Mouse (Mus musculus) midbrain, embryonic 14.5 days (tissue): ENCODE results near the gene Zfp668. TPM values are rescaled to one million over a fixed set of nuclear protein-coding genes. Genes with fewer than 3 reads are reported as not detected.

ENCODE experiments used
- ATAC-seq: fragments of 200-750 bp; cut with Nextera tagmentation; 2 replicates; pipeline ENCODE4 v1.8.0; 2017; ENCODE audit warnings: moderate number of reproducible peaks, moderate library complexity; ENCODE audit not compliant: low FRiP score, low TSS enrichment
- DNase-seq: peaks from one replicate; pipeline ENCODE4 v3.0.0-alpha.2; 2015
- H3K27ac ChIP-seq: fragments of 300-500 bp; sonication (generic); replicated peaks from 2 replicates; pipeline ENCODE4 v1.5.1; 2014; ENCODE audit warnings: mild to moderate bottlenecking, low read depth, low read length, moderate library complexity
- H3K27me3 ChIP-seq: fragments of 300-500 bp; sonication (generic); 2 replicates; pipeline ENCODE4 v1.6.1; 2014; ENCODE audit warnings: low read length, control low read depth, mixed read lengths; ENCODE audit not compliant: control insufficient read depth, insufficient read depth
- H3K36me3 ChIP-seq: fragments of 300-500 bp; sonication (generic); 2 replicates; pipeline ENCODE4 v1.6.1; 2014; ENCODE audit warnings: low read length, control low read depth; ENCODE audit not compliant: control insufficient read depth, insufficient read depth
- H3K4me1 ChIP-seq: fragments of 300-500 bp; sonication (generic); 2 replicates; pipeline ENCODE4 v1.6.1; 2014; ENCODE audit warnings: mild to moderate bottlenecking, antibody characterized with exemption, low read length, control low read depth; ENCODE audit not compliant: control insufficient read depth, insufficient read depth
- H3K4me2 ChIP-seq: fragments of 300-500 bp; sonication (generic); 2 replicates; pipeline ENCODE4 v1.6.1; 2014; ENCODE audit warnings: mild to moderate bottlenecking, low read length, moderate library complexity
- H3K4me3 ChIP-seq: fragments of 300-500 bp; sonication (generic); replicated peaks from 2 replicates; pipeline ENCODE4 v1.5.1; 2014; ENCODE audit warnings: low read depth, low read length
- H3K9ac ChIP-seq: fragments of 300-500 bp; sonication (generic); replicated peaks from 2 replicates; pipeline ENCODE4 v1.6.1; 2014; ENCODE audit warnings: mild to moderate bottlenecking, low read length, moderate library complexity
- H3K9me3 ChIP-seq: fragments of 300-500 bp; sonication (generic); 2 replicates; pipeline ENCODE4 v1.6.1; 2016; ENCODE audit warnings: low read length, control low read depth, mixed read lengths; ENCODE audit not compliant: control insufficient read depth
- WGBS: fragments of 180-500 bp; shearing (Covaris S2); extraction: QIAGEN DNeasy Blood & Tissue Kit; methylation state at CpG from one replicate; pipeline ENCODE4 v1.1.7; 2014; 5-methylcytosine and 5-hydroxymethylcytosine counted together
- polyA plus RNA-seq: library from polyadenylated mRNA; unstranded; fragments of >200 nt; fragmentation: Nextera tagmentation; extraction: Ambion mirVana; gene quantifications from 2 replicates; pipeline ENCODE4 v1.2.1, GENCODE M21; 2014

Zfp668 gene
- polyA plus RNA-seq, 1 experiment from 2014 or later: 32.0 TPM

- Histone ChIP-seq H3K27me3 (no peaks in the 10 kb centered on the region), H3K9ac (no peak overlapping the region), H3K4me2 (peak overlapping the region; percentile 79; the same call in 1 of the 2 replicates), H3K36me3 (no peaks in the 10 kb centered on the region), H3K27ac (no peak overlapping the region), H3K4me3 (no peak overlapping the region), H3K4me1 (peaks cover 16% of the 10 kb centered on the region), H3K9me3 (no peaks in the 10 kb centered on the region)
- WGBS: 89% methylated on average over 3 of the region's 3 CpGs
- DNase-seq (no peak), ATAC-seq (no peak)
These were observed 54.1 kb downstream of the Zfp668 start for GRCm38 (mm10) chr7:127822494-127822893.

DNA sequence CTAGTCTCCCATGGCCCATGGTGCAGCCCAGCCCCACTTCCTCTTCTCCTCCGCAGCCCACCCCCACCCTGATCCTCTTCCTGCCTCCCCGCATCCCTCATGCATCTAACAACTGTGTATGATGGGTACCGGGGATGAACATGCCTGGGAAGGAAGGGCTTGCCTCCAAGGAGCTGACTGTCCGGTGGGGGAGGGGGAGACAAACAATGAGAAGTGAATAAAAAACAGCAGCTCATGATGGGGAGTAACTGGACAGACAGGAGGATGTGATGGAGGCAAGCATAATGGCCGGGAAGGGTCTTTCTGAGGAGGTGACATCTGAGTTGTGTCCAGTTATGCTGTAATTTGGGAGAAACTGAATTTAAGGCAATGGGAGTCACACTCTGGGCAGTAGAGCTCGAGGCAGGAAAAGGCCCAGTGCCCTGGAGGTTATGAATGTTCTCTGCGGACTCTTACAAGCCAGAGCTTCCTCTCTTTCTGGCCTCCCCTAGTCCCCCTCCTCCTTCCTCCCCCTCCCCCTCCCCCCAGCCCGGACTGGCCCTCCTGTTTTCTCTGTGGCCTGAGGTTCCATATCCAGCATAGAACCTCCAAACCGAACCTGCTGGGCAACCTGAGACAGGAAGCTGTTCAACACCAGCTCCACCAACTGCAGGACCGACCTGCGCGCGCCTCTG, 55.7 kb downstream of the Zfp668 start:
- no peaks in the 10 kb centered on the region for H3K27me3 ChIP-seq
- DNase-seq (no peak), ATAC-seq (no peak)
- no peak overlapping the region for H3K4me3 ChIP-seq
- H3K9ac ChIP-seq: 0 out of 2 replicates have a peak overlapping the region, but pooled peaks have one; percentile 9
- no peak overlapping the region for H3K27ac ChIP-seq
- no peak overlapping the region for H3K4me2 ChIP-seq
- H3K9me3 ChIP-seq: no peaks in the 10 kb centered on the region
- 76% methylated on average over 13 of the region's 13 CpGs for WGBS
- H3K4me1 ChIP-seq: peaks cover 16% of the 10 kb centered on the region
- H3K36me3 ChIP-seq: no peaks in the 10 kb centered on the region

DNA sequence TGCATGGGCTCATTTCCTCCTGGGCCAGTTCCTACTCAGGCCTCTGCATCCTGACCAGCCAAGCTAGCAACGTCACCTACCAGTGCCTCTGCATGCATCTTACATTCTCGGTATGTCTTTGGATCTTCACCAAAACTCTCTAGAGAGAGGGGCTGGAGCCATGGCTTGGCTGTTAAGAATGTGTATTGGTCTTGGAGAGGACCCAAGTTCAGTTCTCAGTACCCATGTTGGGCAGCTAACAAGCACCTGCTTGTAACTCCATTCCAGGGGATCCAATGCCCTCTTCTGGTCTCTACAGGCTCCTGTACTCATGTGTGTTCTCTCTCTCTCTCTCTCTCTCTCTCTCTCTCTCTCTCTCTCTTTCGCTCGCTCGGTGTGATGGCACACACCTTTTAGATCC, 58.9 kb downstream of the Zfp668 start:
- Histone ChIP-seq H3K27ac (no peak overlapping the region), H3K36me3 (peaks cover 21% of the 10 kb centered on the region), H3K4me3 (no peak overlapping the region), H3K9ac (no peak overlapping the region), H3K27me3 (no peaks in the 10 kb centered on the region), H3K4me2 (no peak overlapping the region), H3K9me3 (no peaks in the 10 kb centered on the region), H3K4me1 (peaks cover 2% of the 10 kb centered on the region)
- DNase-seq (no peak), ATAC-seq (no peak)
- 91% methylated on average over 5 of the region's 5 CpGs for WGBS

GRCm38 (mm10) chr7:127817053-127817452, 59.6 kb downstream of the Zfp668 start:
- DNase-seq (no peak), ATAC-seq (no peak)
- peaks cover 28% of the 10 kb centered on the region for H3K36me3 ChIP-seq

GRCm38 (mm10) chr7:127815954-127816821, 60.4 kb downstream of the Zfp668 start:
- Histone ChIP-seq H3K9ac (no peak overlapping the region), H3K27ac (no peak overlapping the region), H3K36me3 (peaks cover 35% of the 10 kb centered on the region), H3K4me1 (no peaks in the 10 kb centered on the region), H3K27me3 (no peaks in the 10 kb centered on the region), H3K4me3 (no peak overlapping the region), H3K9me3 (no peaks in the 10 kb centered on the region), H3K4me2 (no peak overlapping the region)
- ATAC-seq (no peak), DNase-seq (no peak)
- 71% methylated on average over 15 of the region's 15 CpGs for WGBS

More at GRCm38 (mm10) chr7:127817053-127817452, 59.6 kb downstream of the Zfp668 start:
- no peaks in the 10 kb centered on the region for H3K4me1 ChIP-seq
- 82% methylated on average over 7 of the region's 7 CpGs for WGBS
- no peaks in the 10 kb centered on the region for H3K27me3 ChIP-seq
- no peak overlapping the region for H3K27ac ChIP-seq
- no peaks in the 10 kb centered on the region for H3K9me3 ChIP-seq
- no peak overlapping the region for H3K9ac ChIP-seq
- no peak overlapping the region for H3K4me3 ChIP-seq
- no peak overlapping the region for H3K4me2 ChIP-seq

DNA sequence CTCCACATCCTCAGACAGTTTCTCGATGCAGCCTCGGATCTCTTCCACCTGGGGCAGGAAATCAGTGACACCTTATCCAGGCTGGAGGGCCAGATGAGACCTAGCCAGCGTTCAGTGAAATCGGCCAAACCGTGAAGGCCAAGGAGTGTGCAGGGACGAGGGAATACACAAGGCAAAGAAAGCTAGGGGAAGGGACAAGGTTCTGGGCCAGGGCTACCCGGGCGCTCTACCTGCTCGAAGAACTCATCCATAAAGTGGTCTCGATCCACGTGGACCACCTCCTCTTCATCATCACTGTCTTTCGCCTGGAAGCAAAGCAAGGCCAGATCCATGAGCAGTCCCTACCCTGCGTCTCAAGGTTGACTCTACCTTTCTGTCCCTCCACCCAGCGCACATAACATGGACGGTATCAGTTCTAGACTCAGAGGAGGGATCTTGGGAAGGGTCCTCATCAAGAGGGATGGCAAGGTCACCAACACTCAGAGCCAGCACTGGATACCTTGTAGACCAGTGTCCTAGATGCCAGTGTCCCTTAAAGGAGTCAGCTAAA, 61.4 kb downstream of the Zfp668 start:
- Histone ChIP-seq H3K9ac (no peak overlapping the region), H3K27me3 (no peaks in the 10 kb centered on the region), H3K4me1 (no peaks in the 10 kb centered on the region), H3K9me3 (no peaks in the 10 kb centered on the region), H3K4me2 (no peak overlapping the region), H3K4me3 (no peak overlapping the region), H3K36me3 (peaks cover 44% of the 10 kb centered on the region), H3K27ac (no peak overlapping the region)
- WGBS: 95% methylated on average over 15 of the region's 15 CpGs
- ATAC-seq: no peak
- DNase-seq: no peak

DNA sequence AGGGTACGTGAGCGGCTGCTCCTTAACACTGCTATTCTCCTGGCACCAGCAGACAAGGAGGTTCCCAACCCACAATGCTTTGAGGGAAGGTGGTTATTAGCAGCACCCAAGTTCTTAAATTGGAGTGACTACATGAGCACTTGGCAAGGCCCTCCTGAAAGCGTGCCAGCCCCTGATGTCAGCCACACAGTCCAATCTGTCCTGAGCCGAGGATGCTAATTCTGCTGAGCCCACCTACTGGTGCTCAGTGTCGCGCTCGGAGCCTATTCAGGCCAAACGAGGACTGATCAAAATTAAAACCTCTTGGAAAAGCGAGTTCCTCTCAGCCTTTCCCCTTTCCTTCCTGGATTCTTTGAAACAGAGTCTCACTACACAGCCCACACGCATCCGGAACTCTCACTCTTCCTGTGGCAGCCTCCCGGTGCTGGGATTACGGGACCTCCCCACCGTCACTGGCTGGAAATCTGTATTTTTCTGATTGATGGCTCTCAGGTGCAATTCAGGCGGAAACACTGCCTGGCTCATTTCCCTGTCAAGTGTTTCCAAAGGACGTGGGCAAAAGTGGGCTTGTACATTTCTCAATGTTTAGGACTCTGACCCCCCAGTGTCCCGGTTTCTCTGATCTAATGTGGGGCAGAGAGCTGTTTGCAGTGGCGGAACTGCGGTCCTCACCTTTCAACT, 62.2 kb downstream of the Zfp668 start:
- WGBS: 90% methylated on average over 19 of the region's 19 CpGs
- H3K9ac ChIP-seq: no peak overlapping the region
- H3K27ac ChIP-seq: no peak overlapping the region
- H3K4me2 ChIP-seq: no peak overlapping the region
- ATAC-seq (no peak), DNase-seq (no peak)
- no peaks in the 10 kb centered on the region for H3K4me1 ChIP-seq
- H3K9me3 ChIP-seq: no peaks in the 10 kb centered on the region
- no peaks in the 10 kb centered on the region for H3K27me3 ChIP-seq
- H3K36me3 ChIP-seq: peaks cover 49% of the 10 kb centered on the region
- no peak overlapping the region for H3K4me3 ChIP-seq

- 90% methylated on average over 4 of the region's 4 CpGs for WGBS
- H3K9ac ChIP-seq: no peak overlapping the region
- DNase-seq (no peak), ATAC-seq (no peak)
- no peaks in the 10 kb centered on the region for H3K4me1 ChIP-seq
- no peak overlapping the region for H3K4me2 ChIP-seq
- peaks cover 53% of the 10 kb centered on the region for H3K36me3 ChIP-seq
- H3K27ac ChIP-seq: no peak overlapping the region
- no peak overlapping the region for H3K4me3 ChIP-seq
- no peaks in the 10 kb centered on the region for H3K27me3 ChIP-seq
- no peaks in the 10 kb centered on the region for H3K9me3 ChIP-seq
These were observed 62.8 kb downstream of the Zfp668 start for GRCm38 (mm10) chr7:127813821-127814220.
